Mouse (Mus musculus) layer of hippocampus, adult 9-10 months (tissue): ENCODE data around the gene Sdk2.

Source experiments
- DNase-seq: peaks from one replicate; pipeline ENCODE4 v3.0.0; 2022; ENCODE audit warnings: low spot score

Sdk2 gene

GRCm38 (mm10) chr11:113990466-113990865 lies 76.4 kb downstream of the Sdk2 start:
- DNase-seq: peak; percentile 86

DNA sequence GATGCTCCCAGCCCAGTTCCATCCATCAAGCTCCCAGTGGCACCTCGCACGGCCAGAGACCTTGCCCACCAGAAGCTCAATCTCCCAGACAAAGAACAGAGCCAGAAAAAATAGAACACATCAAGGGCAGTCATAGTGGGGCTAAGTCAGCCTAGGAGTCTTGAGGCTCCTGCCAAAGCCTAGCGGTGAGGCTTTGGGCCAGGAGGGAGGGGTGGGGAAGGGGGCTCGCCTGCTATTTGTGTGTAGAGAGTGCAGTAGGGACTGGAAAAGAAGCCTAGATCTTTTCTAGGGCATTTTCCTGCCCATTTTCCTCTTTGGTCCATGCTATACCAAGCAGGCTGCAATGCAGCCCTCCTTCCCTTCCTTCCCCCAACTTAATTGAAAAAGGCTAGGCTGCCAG lies 76.8 kb downstream of the Sdk2 start:
- DNase-seq: no peak

GRCm38 (mm10) chr11:113985826-113986416 lies 80.9 kb downstream of the Sdk2 start:
- DNase-seq: no peak

DNA sequence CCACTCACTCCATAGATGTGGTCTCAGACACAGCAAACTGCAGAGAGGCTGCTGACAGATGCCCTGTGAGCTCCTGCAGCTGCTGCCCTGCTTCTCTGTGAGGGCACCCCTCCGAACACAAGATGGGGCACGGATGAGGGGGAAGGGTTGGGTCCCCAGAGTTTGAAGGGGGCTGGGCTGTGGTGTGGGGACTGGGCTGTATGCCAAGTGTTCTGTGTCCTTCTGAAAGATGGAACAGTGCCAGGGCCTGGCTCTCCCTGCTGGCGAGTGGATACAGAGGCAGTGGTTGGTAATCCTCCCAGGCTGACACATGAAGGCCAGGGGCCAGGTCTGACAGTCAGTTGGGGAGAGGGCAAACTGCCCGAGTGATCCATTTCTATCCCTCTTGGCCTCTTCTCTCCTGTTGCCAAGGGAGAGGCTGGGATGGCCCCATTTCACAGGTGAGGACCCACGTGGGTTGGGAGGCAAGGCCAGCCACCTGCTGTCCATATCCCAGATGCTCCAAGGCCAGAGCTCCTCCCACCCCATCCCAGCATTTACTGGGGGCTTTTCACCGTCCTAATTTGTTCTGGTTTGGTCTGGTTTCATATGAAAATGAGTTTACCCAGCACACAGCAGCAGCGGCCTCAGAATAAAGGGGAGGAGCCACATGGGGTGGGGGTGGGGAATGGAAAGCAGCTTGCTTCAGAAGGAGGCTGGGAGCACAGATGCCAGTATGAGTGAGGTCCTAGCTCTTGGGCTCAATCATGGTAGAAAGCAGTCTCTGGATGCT lies 84.9 kb downstream of the Sdk2 start:
- no peak for DNase-seq

DNA sequence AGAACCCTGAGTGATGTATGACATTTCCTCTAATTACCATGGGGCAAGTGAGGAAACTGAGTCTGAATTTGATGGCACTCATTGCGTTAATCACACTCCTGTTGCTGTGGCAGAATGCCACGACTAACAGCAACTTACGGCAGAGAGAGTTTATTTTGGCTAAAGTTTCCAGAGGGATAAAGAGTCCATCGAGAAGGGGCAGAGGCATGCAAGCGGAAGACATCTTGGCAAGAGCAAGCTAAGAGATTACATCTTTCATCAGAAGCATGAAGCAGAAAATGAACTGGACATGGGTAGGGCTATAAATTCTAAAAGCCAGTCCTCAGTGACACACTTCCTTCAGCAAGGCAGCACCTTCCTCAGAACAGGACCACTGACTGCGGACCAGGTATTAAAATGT lies 85.8 kb downstream of the Sdk2 start:
- DNase-seq: no peak

GRCm38 (mm10) chr11:113978318-113978717 lies 88.5 kb downstream of the Sdk2 start:
- DNase-seq: no peak

GRCm38 (mm10) chr11:113975667-113975970 lies 91.2 kb downstream of the Sdk2 start:
- no peak for DNase-seq

DNA sequence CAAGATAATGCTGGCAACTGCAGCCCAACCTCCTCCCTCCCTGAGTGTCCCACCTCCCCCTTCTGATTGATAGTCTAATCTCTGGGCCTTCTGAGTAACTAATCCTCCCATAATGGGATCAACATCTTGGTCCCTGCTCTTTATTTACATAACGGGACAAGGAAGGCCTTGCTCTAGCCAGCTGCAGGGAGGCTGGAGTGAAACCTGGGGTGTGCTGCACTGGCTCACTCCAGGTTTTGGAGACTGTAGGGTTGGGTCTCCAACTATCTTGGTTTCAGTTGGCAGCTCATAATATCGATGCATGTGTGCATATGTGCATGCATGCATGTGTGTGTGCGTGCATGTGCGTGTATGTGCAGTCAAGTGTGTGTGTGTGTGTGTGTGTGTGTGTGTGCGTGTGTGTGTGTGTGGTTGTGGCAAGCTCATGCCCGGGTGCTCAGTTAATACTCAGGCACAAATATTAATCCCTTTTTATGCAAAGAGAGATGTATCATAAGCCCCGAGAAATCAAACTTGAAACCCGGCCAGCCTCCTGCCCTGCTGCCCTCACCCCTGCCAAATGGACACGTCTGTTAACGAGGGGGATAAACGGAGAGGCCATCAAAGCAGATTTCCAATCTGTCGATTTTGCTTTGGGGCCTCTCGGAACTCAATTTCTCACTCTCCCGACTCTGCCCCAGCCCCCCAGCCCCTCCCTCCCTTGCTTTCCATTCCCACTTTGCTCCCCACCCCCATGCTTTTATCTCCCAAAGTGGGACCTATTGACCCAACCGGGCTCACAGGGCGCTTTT lies 91.8 kb downstream of the Sdk2 start:
- no peak for DNase-seq

DNA sequence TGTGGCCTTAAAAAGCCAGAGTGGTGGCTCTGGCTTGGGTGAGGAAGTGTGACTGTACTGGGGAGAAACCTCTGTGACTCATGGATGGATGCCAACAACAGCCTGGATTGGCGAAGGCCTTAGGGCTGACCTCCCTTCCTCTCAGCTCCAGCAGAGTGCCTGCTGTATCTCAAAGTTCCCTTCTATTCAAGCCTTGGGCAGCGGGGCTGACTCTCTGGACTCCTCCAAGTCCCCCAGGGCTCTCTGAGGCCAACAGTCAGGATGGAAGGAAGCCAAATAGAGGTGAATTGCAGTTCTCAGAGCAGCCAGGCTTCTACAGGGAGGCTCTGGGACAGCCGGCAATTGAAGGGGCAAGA lies 94.4 kb downstream of the Sdk2 start:
- DNase-seq: no peak

DNA sequence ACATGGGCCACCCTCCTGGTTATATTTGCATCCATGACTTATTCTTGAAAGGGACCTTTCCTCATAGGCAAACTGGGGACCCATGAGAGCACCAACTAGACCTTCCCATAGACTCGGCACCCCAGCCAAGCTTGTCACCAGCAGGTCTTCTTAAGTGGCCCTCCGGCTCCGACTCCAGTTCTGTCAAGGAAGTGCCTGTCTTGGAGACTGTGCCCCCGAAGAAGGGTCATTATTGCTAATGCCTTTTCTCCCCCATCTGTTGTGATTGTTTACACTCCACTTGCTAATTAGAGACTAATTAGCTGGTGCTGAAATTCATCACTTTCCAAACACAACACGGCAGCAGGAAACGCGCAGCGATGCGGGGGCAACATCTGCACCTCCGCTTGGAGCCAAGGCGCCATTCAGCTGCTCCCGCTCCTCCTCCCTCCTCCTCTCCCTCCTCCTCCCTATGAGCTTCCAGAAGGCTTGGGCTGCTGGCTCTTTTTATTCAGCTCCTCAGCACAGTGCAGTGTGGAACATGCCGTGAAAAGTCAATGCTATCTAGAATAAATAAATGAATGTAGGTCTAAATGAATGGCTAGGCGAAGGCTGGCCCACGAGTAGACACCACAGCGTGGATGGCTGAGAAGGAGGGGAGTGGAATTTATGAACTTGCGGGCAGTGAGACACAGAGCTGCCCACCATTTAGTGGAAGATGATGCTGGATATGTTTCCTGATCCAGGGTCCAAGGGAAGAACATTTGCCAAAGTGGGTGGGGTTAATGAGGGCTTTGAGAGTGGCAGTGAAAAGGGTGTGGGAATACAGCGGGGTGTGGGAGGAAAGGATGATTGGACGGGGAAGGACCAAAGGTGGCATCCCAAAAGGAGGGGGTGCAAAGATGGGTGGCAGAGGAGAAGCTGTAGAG lies 95.0 kb downstream of the Sdk2 start:
- peak; percentile 27 for DNase-seq

- DNase-seq: no peak
These were observed 96.8 kb downstream of the Sdk2 start for GRCm38 (mm10) chr11:113970026-113970425.

GRCm38 (mm10) chr11:113965214-113965613 lies 101.6 kb downstream of the Sdk2 start:
- no peak for DNase-seq

GRCm38 (mm10) chr11:113962751-113963150 lies 104.1 kb downstream of the Sdk2 start:
- DNase-seq: no peak

DNA sequence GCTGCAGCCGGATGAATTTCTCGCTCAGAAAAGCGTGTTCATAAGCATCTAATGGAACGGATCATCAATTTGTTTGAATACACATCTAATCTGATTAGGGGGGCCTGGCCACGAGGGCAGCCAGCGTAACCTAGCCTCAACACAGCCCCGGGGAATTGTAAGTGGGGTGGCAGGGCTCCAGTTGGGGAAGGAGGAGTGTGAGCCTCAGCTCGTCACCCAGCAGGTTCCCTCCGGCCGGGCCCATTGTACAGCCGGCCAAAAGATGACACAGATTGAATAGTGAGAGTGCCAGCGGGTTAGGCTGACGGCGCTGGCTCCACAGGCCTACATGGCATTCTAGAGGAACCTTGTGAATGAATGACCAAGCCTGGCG lies 115.2 kb downstream of the Sdk2 start:
- DNase-seq: no peak

DNA sequence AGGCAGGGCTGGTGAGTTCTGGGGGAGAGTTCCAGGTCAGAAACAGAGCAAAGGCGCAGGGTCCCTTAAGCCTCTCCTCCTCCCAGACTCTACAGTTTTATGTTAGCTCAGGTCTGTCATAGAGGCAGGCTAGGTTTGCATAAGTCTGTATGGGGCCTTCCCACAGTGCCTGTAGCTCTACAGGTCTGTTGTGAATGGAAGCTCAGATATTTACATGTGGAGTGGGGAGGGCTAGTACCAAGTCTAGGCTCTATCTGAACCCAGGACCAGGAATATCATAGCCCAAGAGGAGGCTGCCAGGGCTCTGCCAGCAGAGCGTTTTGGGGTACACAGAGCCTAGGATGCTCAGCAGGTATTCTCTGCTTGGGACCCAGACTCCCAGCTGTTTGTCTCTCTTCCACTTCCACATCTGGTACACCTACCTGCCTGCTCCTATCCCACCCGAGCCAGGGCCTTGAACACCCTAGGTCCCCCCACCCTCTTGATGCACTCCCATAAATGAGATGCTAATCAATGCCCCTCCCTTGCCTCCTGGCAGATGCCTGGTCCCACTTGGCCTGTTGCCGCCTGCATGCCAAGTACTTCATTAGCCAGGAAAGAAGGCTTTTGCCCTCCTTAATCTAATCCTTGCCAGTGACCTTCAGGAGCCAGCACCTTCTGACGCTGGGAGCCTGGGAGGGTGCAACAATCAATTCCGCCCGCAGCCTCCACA lies 115.8 kb downstream of the Sdk2 start:
- no peak for DNase-seq

DNA sequence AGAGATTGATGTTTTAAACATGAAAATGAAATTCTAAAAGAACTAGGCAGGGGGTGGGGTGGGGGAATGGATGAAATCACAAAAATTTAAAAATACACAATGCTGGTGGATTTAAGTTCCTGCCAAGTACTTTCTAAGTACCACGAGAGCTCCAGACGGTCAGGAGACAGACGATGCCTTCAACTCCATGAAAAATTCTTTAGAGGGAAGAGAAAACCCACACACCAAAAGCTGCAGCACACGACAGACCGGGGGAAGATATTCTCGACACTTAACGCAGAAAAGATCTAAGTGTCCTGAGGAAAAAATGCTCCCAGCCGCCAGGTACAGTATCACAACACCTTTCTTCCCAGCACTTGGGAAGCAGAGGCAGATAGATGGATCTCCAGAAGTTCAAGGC lies 118.2 kb downstream of the Sdk2 start:
- no peak for DNase-seq

- no peak for DNase-seq
These were observed 124.6 kb downstream of the Sdk2 start for GRCm38 (mm10) chr11:113942101-113942735.

DNA sequence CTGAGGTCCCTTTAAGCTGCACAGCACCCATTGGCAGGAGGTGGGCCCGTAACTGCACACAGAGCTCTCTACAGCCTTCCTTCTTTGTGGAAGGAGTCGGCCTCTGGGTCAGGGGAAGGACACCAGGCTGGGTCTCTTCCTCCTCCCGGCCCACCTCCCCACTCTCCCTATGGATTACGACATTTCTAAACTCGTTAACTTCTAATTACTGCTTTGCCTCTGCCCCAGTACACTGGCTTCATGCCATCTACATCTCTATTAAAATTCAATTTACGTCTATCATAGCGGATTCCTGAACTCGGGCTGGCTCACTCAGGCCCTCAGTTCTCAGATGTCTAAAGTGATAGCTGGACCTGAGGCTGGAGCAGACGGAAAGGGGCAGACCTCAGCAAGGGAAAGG lies 133.2 kb downstream of the Sdk2 start:
- DNase-seq: no peak

GRCm38 (mm10) chr11:113932909-113933308 lies 133.9 kb downstream of the Sdk2 start:
- DNase-seq: no peak

DNA sequence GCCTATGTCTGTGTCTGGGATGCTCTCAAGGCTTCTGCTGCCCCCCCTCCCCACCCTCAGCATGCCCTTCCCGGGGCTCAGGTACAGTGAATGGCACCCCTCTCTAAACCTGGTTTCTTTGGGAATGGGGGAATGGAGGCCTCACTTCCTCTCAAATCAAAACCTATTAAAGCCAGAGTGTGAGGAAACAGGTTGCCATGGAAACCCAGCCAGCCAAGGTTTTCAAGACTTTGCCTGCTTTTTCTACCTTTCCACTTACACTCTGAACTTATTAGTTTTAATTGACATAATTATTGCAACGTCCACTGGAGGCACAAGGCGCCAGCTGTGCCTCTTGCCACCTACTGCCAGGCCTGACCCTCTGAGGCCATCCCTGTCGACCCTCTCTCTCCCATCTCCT lies 135.1 kb downstream of the Sdk2 start:
- no peak for DNase-seq

DNA sequence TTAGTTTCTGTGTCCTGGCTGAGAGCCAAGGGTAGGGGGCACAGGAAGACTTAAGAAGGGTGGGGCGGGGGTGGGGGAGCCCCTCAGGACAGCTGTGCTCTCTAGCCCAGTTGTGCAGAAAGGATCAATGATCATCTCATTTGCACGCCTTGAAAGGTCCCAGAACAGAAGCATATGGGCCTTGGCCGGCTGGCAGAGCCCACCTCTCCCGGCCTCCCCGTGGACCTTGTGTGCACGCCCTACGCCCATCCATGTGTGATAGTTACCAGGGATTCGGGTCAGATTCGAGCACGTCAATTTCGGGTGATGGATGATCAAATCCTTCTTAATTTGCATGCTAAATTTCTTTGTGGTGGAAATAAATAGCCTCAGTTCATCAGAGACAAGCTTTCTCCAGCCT lies 136.7 kb downstream of the Sdk2 start:
- DNase-seq: no peak
